Mouse (Mus musculus): ENCODE results near the gene Pgap3.

GRCm38 (mm10) chr11:98448191-98448790, 48.0 kb upstream of the Pgap3 start:
- TF ChIP-seq GATA1 (IDR thresholded peaks at IDR 0.05; ENCODE audit: low read length), result no peak
- no peak for TF ChIP-seq TAL1 (IDR thresholded peaks at IDR 0.05; ENCODE audit: low read length)

All from erythroblast, embryonic 14.5 days (primary cell).